Mouse (Mus musculus): ENCODE results near the gene 2010111I01Rik.

GRCm38 (mm10) chr13:63239301-63239804 lies 274.7 kb downstream of the 2010111I01Rik start:
- TF ChIP-seq POLR2A (IDR thresholded peaks at IDR 0.05; ENCODE audit: insufficient read depth, low read depth, low read length) (no peak), EP300 (IDR thresholded peaks at IDR 0.05; ENCODE audit: insufficient read depth, low read depth, low read length) (no peak), CTCF (IDR thresholded peaks at IDR 0.05) (no peak)

Measured in heart, adult 2 months (tissue).